Mouse (Mus musculus): ENCODE results near the gene Smarcd2. TPM values are rescaled to one million over a fixed set of nuclear protein-coding genes. Genes with fewer than 3 reads are reported as not detected.
A peak's percentile ranks its signal among the peaks of the same experiment; 100 is the strongest.
"Not testable (repeated sequence)": the region's sequence is repeated elsewhere in the genome, so short reads cannot be mapped to it uniquely, and the experiment has no call there.

Gene Smarcd2
- polyA plus RNA-seq, 1 experiment: 101 TPM

DNA sequence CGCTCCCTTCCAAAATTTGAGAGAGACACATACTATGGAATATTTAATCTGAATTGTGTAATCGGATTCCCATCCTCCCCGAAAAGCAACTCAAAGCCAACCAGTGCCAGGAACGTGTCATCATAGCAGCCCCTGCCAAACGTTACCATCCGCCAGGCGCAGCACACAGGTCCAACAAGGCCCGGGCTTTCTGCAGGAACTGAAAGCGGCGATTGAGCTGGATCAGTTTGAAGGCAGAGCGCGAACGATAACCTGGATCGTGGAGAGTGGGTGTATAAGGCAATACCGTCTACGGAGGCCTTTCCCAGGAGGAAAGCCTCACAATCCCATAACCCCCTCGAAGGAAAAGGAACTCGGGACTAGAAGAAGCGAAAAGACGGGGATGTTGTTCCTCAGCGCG is 17.6 kb downstream of the Smarcd2 start:
- TF ChIP-seq POLR2A (IDR thresholded peaks at IDR 0.05; ENCODE audit: low read depth, low read length) (no peak), CTCF (IDR thresholded peaks at IDR 0.05; ENCODE audit: extremely low read depth, insufficient read length, insufficient replicate concordance, low read depth, low read length) (no peak)
- WGBS: 1% methylated on average over 22 of the region's 22 CpGs
- peaks cover 32% of the 10 kb centered on the region for H3K36me3 ChIP-seq (ENCODE audit: control insufficient read depth, insufficient read depth, low read length)
- H3K27ac ChIP-seq (ENCODE audit: insufficient read depth, low read depth, low read length): no peak overlapping the region
- H3K4me3 ChIP-seq (ENCODE audit: low read depth, low read length): peak overlapping the region; percentile 77
- H3K4me1 ChIP-seq (ENCODE audit: control insufficient read depth, insufficient read depth, insufficient read length, low read length): peaks cover 6% of the 10 kb centered on the region; the same call in 1 of the 2 replicates
- no peaks in the 10 kb centered on the region for H3K27me3 ChIP-seq (ENCODE audit: control insufficient read depth, insufficient read depth, low read length)

GRCm38 (mm10) chr11:106254767-106255166 is 18.0 kb downstream of the Smarcd2 start:
- WGBS: 5% methylated on average over 2 of the region's 2 CpGs
- TF ChIP-seq POLR2A (IDR thresholded peaks at IDR 0.05; ENCODE audit: low read depth, low read length): no peak
- TF ChIP-seq CTCF (IDR thresholded peaks at IDR 0.05; ENCODE audit: extremely low read depth, insufficient read length, insufficient replicate concordance, low read depth, low read length): no peak
- Histone ChIP-seq H3K4me1 (ENCODE audit: control insufficient read depth, insufficient read depth, insufficient read length, low read length) (peaks cover 6% of the 10 kb centered on the region; the same call in 1 of the 2 replicates), H3K27ac (ENCODE audit: insufficient read depth, low read depth, low read length) (no peak overlapping the region), H3K4me3 (ENCODE audit: low read depth, low read length) (no peak overlapping the region; the same call in 1 of the 2 replicates), H3K27me3 (ENCODE audit: control insufficient read depth, insufficient read depth, low read length) (no peaks in the 10 kb centered on the region), H3K36me3 (ENCODE audit: control insufficient read depth, insufficient read depth, low read length) (peaks cover 36% of the 10 kb centered on the region)

DNA sequence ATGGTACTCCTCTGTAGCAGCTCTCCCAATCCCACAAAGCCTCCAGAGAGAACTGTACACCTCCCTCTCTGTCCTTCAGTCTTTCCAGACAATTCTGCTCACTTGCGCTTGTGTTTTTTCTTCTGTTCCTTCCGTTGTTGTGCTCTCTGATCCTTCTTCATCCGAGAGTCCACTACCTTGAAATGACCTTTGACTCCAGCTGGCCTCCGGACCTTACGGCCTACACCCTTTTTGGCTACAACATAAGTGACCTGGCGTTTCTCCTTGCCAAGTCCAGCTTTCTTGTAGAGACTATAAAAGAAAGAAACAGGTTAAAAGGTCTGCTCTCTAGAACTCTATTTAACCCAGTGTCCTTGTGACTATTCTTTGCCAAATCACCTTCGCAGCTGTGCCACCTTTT is 23.4 kb downstream of the Smarcd2 start:
- H3K27ac ChIP-seq (ENCODE audit: insufficient read depth, low read depth, low read length): no peak overlapping the region
- peaks cover 75% of the 10 kb centered on the region for H3K36me3 ChIP-seq (ENCODE audit: control insufficient read depth, insufficient read depth, low read length)
- H3K4me3 ChIP-seq (ENCODE audit: low read depth, low read length): no peak overlapping the region
- TF ChIP-seq POLR2A (IDR thresholded peaks at IDR 0.05; ENCODE audit: low read depth, low read length) (no peak), CTCF (IDR thresholded peaks at IDR 0.05; ENCODE audit: extremely low read depth, insufficient read length, insufficient replicate concordance, low read depth, low read length) (no peak)
- H3K4me1 ChIP-seq (ENCODE audit: control insufficient read depth, insufficient read depth, insufficient read length, low read length): no peaks in the 10 kb centered on the region
- 63% methylated on average over 7 of the region's 7 CpGs for WGBS
- H3K27me3 ChIP-seq (ENCODE audit: control insufficient read depth, insufficient read depth, low read length): no peaks in the 10 kb centered on the region

GRCm38 (mm10) chr11:106246834-106247233 is 25.9 kb downstream of the Smarcd2 start:
- H3K4me3 ChIP-seq (ENCODE audit: low read depth, low read length): no peak overlapping the region
- no peaks in the 10 kb centered on the region for H3K4me1 ChIP-seq (ENCODE audit: control insufficient read depth, insufficient read depth, insufficient read length, low read length)
- WGBS: 95% methylated on average over 1 of the region's 1 CpGs
- peaks cover 86% of the 10 kb centered on the region for H3K36me3 ChIP-seq (ENCODE audit: control insufficient read depth, insufficient read depth, low read length)
- H3K27ac ChIP-seq (ENCODE audit: insufficient read depth, low read depth, low read length): no peak overlapping the region
- no peaks in the 10 kb centered on the region for H3K27me3 ChIP-seq (ENCODE audit: control insufficient read depth, insufficient read depth, low read length)
- TF ChIP-seq POLR2A (IDR thresholded peaks at IDR 0.05; ENCODE audit: low read depth, low read length): no peak
- no peak; the same call in 1 of the 2 replicates for TF ChIP-seq CTCF (IDR thresholded peaks at IDR 0.05; ENCODE audit: extremely low read depth, insufficient read length, insufficient replicate concordance, low read depth, low read length)

DNA sequence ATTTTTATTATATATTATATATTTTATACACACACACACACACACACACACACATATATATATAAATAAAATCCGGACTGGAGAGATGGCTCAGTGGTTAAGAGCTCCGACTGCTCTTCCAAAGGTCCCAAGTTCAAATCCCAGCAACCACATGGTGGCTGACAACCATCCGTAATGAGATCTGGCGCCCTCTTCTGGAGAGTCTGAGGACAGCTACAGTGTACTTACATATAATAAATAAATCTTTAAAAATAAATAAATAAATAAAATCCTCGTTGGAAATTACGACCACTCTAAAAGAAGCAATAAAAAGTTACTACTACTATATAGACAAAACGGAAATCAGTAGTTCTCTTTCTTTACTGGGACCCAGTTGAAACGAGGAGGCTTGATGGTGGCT is 38.8 kb downstream of the Smarcd2 start:
- peaks cover 53% of the 10 kb centered on the region for H3K36me3 ChIP-seq (ENCODE audit: control insufficient read depth, insufficient read depth, low read length)

DNA sequence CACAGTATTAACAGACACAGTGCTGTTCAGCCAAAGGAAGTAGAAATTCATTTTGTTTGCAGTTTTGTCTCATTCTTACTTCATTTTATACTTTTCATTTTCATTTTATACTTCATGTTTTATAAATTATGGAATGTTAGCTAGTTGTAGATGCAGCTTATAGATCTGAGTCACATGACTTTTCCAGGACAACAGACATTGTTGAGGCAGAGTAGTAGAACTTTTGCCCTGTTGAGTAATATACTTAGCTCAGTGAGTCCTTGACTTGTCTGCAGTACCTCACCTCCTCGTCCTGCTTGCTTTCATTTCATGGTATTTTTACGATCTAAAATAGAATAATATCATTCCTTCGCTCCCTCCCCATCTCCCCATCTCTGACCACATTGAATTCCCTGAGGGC is 52.2 kb downstream of the Smarcd2 start:
- no peak for TF ChIP-seq POLR2A (IDR thresholded peaks at IDR 0.05; ENCODE audit: low read depth, low read length)
- TF ChIP-seq CTCF (IDR thresholded peaks at IDR 0.05; ENCODE audit: extremely low read depth, insufficient read length, insufficient replicate concordance, low read depth, low read length): no peak
- Histone ChIP-seq H3K4me1 (ENCODE audit: control insufficient read depth, insufficient read depth, insufficient read length, low read length) (no peaks in the 10 kb centered on the region; the same call in 1 of the 2 replicates), H3K27ac (ENCODE audit: insufficient read depth, low read depth, low read length) (no peak overlapping the region), H3K27me3 (ENCODE audit: control insufficient read depth, insufficient read depth, low read length) (no peaks in the 10 kb centered on the region), H3K4me3 (ENCODE audit: low read depth, low read length) (no peak overlapping the region), H3K36me3 (ENCODE audit: control insufficient read depth, insufficient read depth, low read length) (peaks cover 10% of the 10 kb centered on the region)
- WGBS: 56% methylated on average over 3 of the region's 3 CpGs

More for the DNA sequence above, 38.8 kb downstream of the Smarcd2 start:
- H3K4me1 ChIP-seq (ENCODE audit: control insufficient read depth, insufficient read depth, insufficient read length, low read length); H3K27ac ChIP-seq (ENCODE audit: insufficient read depth, low read depth, low read length); H3K4me3 ChIP-seq (ENCODE audit: low read depth, low read length); H3K27me3 ChIP-seq (ENCODE audit: control insufficient read depth, insufficient read depth, low read length): not testable (repeated sequence)
- WGBS: 75% methylated on average over 8 of the region's 8 CpGs

DNA sequence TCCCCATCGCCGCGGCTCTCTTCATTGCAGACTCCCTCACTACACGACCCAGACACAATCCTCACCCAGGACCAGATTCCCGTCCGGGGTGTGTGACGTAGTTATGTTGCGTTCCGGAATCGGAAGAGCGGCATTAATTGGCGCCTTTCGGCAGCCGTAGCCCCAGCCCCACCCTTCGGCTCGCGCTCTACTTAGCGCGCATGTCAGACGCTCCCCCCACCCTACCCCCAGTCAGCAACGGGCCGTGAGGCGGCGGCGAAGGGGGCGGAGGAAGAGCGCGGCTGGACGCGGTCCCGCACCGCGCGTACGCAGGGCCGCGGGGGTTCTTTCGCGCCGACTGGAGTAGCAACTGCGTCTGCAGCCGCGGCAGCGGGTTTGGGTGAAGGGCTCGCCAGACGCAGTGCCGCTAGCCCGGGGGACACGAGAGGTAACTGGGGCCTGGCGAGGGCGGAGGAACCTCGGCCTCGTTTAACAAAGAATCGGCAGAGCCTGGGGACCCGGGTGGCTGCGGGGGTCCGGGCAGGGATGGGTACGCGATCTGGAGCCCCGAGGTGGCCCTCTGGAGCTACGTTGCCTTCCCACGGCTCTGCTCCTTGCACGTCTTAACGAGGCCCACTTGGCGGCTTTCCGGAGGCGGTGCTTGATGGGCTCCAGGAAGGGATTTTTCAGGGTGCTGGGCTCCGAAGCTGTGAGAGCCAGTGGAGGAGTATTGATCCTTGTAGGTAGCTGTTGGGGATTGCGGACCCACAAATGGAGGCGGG is 55.9 kb downstream of the Smarcd2 start, which contains the start of gene Ddx42:
Gene Ddx42, plus strand, starts transcription at position 197 of the 761 bp plus-strand sequence.
- Histone ChIP-seq H3K27ac (ENCODE audit: insufficient read depth, low read depth, low read length) (peak within 1 kb of the TSS; percentile 99), H3K4me3 (ENCODE audit: low read depth, low read length) (peak within 1 kb of the TSS; percentile 99), H3K27me3 (ENCODE audit: control insufficient read depth, insufficient read depth, low read length) (no peaks in the 10 kb centered on the region), H3K4me1 (ENCODE audit: control insufficient read depth, insufficient read depth, insufficient read length, low read length) (peaks cover 6% of the 10 kb centered on the region; the same call in 1 of the 2 replicates), H3K36me3 (ENCODE audit: control insufficient read depth, insufficient read depth, low read length) (peaks cover 6% of the 10 kb centered on the region)
- under 1% methylated on average over 70 of the region's 70 CpGs for WGBS
- no peak for TF ChIP-seq CTCF (IDR thresholded peaks at IDR 0.05; ENCODE audit: extremely low read depth, insufficient read length, insufficient replicate concordance, low read depth, low read length)
- peak; percentile 71; the same call in 1 of the 2 replicates for TF ChIP-seq POLR2A (IDR thresholded peaks at IDR 0.05; ENCODE audit: low read depth, low read length)
